Mouse (Mus musculus) embryo, embryonic 11.5 days (tissue): ENCODE measurements around the gene Gskip.

Source experiments
- DNase-seq: peaks from one replicate; pipeline ENCODE4 v3.0.0-alpha.2; 2012; ENCODE audit warnings: low read depth, low spot score

Gskip gene

DNA sequence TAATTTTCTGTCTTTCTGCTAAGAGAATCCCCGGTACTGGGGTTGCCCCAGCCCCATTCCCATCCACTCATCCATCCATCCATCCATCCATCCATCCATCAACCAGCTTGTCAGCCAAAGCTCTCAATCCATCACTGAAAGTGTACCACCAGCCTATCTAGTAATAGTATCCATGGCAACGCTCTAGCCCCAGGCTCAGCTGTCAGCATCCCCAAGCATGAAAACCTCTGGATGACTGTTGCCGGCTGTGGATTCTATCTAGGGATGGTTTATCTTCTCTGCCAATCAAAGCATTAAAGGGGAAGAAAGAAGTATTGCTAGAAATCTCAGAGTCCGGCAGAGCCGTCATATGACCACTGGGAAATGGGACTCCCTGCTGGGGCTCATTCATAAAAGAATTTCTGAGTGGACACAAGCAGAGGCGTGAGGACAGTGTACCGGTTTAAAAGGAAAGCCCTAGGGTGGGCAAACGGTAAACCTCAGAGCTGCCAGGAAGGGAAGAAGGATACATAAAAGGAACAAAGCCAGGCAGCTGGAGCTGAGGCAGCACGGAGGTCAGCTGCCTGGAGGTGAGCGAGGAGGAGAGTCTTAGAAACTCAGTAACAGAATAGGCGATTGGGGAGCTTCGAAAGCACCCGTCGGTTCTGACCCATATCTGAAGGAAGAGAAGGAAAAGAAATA lies 37.0 kb downstream of the Gskip start:
- DNase-seq: no peak

DNA sequence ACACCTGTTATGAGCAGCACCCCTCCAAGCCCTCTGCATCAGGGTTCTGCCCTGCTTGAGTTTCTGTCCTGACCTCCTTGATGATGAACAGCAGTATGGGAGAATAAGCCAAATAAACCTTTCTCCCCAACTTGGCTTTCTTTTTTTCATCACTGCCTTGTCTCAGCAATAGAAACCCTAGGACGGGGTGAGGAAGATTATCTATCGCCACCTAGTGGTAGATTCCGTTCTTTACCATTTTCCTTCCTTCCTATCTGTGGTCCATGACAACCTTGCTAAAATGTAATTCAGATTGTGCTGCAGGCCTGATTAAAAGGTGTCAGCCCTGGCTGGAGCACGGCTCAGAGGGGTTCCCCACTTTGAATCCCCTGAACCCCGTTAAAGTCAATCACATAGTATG lies 38.0 kb downstream of the Gskip start:
- peak; percentile 55 for DNase-seq

DNA sequence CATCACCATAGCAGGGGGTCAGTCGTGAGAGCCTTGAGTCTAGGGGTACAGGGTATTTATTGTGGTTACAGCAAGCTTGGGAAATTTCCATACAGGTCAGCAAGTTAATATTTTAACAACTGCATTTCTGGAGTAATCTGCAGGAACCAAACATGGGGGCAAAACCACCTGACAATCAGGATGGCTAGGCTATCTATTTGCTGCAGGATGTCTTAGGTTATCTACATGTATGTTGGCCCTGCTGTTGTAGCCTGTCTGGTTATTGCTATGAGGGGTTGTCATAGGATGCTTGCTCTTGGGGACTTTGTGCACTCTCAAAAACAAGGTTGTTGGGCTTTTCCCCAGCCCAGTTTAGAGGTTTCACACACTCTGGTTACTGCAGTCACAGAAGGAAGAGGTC lies 40.0 kb downstream of the Gskip start:
- DNase-seq: no peak

DNA sequence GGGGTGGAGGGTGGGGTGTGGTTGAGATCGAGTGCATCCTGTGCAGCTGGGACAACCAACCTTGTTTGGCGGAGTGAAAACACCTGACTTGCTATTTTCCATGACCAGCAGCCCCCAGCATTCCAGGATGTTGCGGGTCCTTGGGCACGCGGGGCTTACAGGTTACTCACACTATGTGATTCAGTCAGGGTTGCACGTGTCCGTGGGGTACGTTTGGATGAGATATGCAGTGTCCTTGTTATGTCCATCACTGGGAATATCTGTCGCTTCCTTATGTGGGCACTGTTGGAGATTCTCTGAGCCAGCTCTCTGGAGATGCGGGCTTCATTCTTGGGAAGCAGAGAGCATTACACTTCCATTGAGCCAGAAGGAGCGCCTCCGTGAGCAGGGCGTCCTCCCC lies 41.1 kb downstream of the Gskip start:
- no peak for DNase-seq

DNA sequence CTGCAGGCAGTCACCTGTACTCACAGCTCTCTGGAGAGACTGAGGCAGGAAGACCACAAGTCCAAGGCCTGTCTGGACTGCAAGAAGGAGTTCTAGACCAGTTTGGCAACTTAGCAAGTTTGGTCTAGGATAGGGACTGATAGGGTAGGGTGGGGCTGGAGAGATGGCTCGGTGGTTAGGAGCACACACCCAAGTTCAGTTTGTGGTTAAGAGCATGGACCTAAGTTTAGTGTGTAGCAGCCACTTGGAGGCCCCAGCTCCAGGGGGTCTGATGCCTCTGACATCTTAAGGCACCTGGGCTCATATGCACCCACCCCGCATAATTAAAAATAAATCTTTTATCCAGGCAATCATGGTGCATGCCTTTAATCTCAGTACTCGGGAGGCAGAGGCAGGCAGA lies 42.6 kb downstream of the Gskip start:
- DNase-seq: no peak

DNA sequence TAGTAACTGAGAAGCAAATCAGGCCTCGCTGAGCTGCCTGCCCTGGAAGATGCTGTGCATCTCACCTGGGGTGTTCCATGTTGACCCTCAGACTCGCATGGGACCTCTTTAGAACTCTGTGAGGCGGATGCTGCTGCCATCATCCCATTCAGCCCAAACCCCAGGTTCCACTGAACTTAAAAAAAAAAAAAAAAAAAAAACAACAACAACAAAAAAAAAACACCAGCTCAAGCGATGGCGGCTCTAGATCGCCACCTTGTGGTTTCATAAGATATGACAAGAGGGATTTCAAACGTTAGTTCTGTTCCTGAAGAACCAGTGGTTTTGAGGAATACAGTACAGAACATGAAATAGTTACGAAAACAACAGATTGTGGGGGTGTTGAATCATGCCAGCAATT lies 43.3 kb downstream of the Gskip start:
- peak; percentile 27 for DNase-seq

DNA sequence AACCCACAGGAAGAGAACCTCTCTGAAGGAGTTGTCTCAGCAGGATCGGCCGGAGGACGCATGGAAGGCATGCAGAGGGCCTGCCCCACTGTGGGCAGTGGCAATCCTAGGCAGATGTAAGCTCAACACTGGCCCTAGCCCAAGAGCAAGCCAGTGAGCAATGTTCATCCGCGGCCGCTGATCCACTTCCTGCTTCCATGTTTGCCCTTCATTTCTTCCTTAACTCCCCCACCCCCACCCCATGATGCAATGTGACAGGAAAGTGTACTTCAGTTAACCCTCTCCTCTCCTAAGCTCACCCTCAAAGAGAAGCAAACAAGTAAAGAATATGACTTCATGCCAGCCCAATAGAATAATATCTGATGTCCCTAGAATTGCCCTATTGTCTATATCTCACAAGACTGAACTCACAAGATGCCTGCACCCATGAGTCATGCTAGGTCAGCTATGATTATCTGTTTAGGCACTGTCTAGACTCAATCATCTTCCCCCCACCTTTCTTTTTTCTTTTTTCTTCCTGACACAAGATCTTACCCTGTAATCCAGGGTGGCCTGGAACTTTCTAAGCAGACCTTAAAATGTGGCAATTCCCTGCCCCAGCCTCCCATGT lies 46.3 kb downstream of the Gskip start:
- DNase-seq: no peak

DNA sequence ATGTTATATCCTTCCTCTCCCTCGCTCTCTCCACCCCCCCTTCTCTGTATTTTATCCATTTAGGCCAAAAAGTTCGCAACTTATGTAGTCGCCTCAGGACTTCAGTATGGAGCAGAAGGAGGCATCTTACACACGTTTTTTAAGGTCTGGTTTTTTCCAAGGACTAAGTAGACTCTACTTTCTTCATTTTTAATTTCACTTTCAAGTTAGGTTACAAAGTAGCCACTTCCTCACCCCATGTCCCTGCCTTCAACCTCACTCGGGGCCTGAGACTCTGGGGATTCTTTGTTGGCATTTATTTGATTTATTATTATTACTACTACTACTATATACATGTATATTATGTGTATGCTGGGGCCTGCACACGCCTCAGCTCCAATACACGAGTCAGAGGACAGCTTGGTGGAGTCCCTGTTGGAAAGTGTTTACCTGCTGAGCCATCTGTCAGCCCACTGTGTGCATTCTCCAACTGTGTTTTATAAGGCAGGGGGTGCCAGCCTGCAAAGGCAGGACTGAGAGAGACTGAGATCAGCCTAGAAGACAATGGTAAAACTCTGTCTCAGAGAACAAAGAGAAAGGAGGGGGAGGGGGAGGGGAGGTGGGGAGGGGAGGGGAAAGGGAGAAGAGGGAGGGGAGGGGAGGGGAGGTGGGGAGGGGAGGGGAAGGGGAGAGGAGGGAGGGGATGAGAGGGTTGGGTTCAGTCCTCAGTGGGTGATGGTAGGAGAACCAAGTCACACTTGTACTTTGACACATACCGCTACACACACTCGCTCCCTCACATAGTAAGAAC lies 48.9 kb downstream of the Gskip start:
- DNase-seq: no peak

DNA sequence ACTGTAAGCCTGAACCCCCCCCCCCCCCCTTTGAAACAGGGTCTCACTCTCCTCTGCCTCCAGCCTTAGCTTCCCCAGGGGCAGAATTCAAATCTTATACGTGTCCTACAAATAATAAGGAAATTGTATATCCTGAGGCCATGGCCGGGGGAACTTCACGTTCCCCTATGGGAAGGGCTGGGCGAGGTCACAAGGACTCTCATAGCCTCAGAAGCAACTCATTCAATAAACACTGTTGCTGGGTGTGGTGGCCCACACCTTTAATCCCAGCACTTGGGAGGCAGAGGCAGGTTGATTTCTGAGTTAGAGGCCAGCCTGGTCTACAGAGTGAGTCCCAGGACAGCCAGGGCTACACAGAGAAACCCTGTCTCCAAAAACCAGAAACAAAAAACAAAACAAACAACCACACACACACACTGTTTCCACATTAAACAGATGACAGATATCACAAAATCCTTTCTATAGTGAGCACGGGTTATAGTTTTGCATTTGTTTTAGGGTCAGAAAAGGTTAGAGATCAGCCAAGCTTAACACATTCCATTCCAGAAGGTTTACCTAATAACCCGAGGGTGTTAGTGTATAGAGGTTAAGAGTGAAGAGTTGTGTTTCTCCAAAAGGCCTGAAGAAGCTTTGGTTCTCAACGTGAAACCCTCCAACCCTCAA lies 50.7 kb downstream of the Gskip start:
- DNase-seq: no peak

DNA sequence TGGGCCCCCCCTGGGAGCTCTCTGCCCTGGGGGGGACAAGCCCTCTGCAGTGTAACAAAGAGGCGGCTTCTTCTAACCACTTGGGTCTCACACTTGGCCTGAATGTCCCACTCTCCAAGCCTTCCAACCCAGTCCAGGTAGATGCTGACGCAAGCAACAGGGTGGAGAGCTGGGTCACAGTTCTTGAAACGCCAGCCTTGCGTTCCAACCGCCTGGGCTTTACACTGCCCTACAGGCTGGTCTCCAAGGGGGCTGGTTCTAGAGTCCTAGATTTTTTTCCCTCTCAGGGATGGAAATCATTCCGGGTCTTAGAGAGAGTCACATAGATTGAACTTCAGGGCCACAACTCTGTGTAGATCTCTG lies 51.2 kb downstream of the Gskip start:
- DNase-seq: no peak

DNA sequence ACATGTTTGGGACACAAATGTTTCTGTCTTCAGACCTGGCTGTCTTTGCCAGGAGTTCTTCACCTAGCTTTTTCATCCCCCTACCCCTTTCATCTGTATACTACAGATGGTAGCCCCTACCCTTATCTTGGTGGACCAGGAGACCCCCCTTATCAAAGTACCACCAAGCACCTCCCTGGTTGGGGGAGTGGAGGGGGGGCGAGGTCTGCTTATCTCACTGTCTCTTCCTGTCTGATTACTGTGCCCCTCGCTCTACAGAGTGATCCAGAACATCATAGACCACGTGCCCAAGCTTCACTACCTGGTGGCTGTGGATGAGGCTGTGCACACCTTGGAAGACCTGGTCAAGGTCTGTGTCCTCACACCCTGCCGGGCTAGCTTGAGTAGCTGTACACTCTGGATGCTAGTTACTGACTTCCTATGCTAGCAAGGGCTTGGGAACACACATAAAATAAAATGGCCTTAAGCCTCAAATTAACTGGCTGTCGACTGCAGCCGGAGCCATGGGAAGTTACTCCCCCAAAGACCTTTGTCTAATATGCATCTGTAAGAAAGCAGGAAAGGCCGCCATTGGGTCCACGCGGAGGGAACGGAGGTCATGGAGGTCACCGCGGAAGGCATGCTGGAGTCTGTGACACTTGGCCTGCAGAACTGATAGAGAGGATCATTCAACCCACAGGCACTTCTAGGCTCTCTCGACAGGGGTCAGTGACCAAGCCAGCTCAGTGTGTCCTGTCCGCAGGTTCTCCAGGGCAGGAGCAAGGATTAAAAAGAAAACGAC lies 53.9 kb downstream of the Gskip start:
- no peak for DNase-seq

DNA sequence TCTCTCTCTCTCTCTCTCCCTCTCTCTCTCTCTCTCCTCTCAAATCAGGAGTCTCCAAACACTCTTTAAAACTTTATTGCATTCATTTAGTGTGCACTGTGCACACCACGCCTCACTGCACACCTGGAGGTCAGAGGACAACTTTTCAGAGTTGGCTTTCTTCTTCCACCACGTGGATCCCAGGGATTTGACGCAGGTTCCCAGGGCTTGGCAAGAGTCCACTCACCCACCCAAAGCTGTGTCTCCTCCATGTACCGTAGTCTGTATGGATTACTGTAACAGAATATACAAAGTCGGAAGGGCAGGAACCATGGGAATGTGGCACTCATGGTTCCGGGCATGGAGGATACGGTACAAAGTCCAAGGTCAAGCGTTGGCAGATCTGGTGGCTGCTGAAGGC lies 55.0 kb downstream of the Gskip start:
- DNase-seq: no peak

DNA sequence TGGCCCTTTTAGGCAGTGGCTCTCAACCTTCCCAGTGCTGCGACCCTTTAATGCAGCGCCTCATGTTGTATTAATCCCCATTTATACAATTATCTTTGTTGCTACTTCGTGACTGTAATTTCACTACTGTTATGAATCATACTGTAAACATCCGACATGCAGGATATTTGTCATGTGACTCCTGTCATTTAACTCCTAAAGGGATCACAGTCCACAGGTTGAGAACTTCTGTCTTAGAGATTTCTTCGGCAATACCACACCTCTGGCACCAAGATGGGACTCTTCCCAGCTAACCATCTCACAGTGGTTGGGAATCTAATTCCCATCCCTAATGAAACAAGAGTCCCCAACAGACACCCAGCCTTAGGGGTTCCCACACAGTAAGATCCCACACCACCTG lies 63.5 kb downstream of the Gskip start:
- DNase-seq: no peak
